Comparison of ENCODE assay signal across 20 mouse cellular contexts in the genomic region with DNA sequence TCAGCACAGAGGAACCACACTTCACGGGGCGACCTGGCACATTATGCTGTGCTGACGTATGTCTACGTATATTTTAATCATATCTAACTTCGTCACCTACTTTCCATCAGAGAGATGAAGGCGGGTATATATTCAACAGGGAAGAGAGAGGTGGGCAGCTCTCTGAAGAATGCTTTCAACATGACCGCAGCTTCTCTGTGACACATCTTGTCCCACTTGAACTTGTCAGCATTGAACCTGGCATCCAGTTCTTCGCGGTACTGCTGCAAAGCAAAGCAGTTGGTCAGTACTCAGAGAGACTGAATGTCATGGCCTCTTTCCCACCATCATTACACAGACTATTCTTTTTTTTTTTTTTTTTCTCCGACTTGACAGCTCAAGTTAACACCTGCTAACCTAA.
DNase-seq lines count a peak whose midpoint lies in the region; ATAC-seq lines count a peak whose summit lies in the region.
"Had no signal": no experiment of that assay in that cellular context is flagged by ENCODE, and none has a peak within 500 bp of the region (broad histone marks: within the 10 kb centered on the region; RNA-seq: fewer than 3 reads in every experiment).

No protein-coding gene starts in this region.

- no peak overlapping the region for H3K9ac ChIP-seq in heart, embryonic 11.5 days (ENCODE audit: low read depth, low read length)
- H3K9ac ChIP-seq in heart, embryonic 16.5 days (ENCODE audit: low read length) = no peak overlapping the region
- no peak overlapping the region for H3K9ac ChIP-seq in embryonic facial prominence, embryonic 15.5 days
- H3K9ac ChIP-seq in limb, embryonic 15.5 days = no peak overlapping the region
- H3K9ac ChIP-seq: forebrain, embryonic 15.5 days; hindbrain, embryonic 12.5 days had no signal

- H3K36me3 ChIP-seq in heart, embryonic 11.5 days (ENCODE audit: control insufficient read depth, insufficient read depth, low read length) = peaks cover 6% of the 10 kb centered on the region; the same call in 1 of the 2 replicates
- H3K36me3 ChIP-seq in heart, embryonic 16.5 days (ENCODE audit: control insufficient read depth, insufficient read depth) = peaks cover 6% of the 10 kb centered on the region
- H3K36me3 ChIP-seq in embryonic facial prominence, embryonic 15.5 days = peaks cover 40% of the 10 kb centered on the region
- H3K36me3 ChIP-seq in limb, embryonic 15.5 days = peaks cover 32% of the 10 kb centered on the region
- H3K36me3 ChIP-seq: forebrain, embryonic 15.5 days had no signal

- H3K4me2 ChIP-seq in heart, embryonic 11.5 days = no peak overlapping the region
- H3K4me2 ChIP-seq in heart, embryonic 16.5 days (ENCODE audit: low read depth, low read length) = no peak overlapping the region
- H3K4me2 ChIP-seq in embryonic facial prominence, embryonic 15.5 days (replicated peaks) = no peak overlapping the region
- H3K4me2 ChIP-seq in limb, embryonic 15.5 days = no peak overlapping the region
- H3K4me2 ChIP-seq: forebrain, embryonic 15.5 days; hindbrain, embryonic 12.5 days had no signal

- no peak overlapping the region for H3K4me3 ChIP-seq in heart, embryonic 11.5 days (ENCODE audit: low read depth, low read length)
- no peak overlapping the region for H3K4me3 ChIP-seq in heart, embryonic 16.5 days (ENCODE audit: low read length)
- no peak overlapping the region for H3K4me3 ChIP-seq in embryonic facial prominence, embryonic 15.5 days (replicated peaks)
- no peak overlapping the region for H3K4me3 ChIP-seq in limb, embryonic 15.5 days
- H3K4me3 ChIP-seq: forebrain, embryonic 15.5 days; hindbrain, embryonic 12.5 days had no signal

- no peak overlapping the region for H3K27ac ChIP-seq in heart, embryonic 11.5 days (ENCODE audit: low read depth, low read length)
- H3K27ac ChIP-seq in heart, embryonic 16.5 days (ENCODE audit: low read length) = no peak overlapping the region
- H3K27ac ChIP-seq in embryonic facial prominence, embryonic 15.5 days (replicated peaks) = peak overlapping the region; percentile 94; the same call in 1 of the 2 replicates
- H3K27ac ChIP-seq in limb, embryonic 15.5 days = peak overlapping the region; percentile 92; the same call in 1 of the 2 replicates
- H3K27ac ChIP-seq: forebrain, embryonic 15.5 days; hindbrain, embryonic 12.5 days had no signal

- no peaks in the 10 kb centered on the region for H3K4me1 ChIP-seq in heart, embryonic 11.5 days (ENCODE audit: control insufficient read depth, insufficient read depth, low read length)
- 0 out of 2 replicates have a peak, but pooled peaks cover 2% of the 10 kb centered on the region for H3K4me1 ChIP-seq in heart, embryonic 16.5 days (ENCODE audit: control insufficient read depth, insufficient read depth, low read length)
- peaks cover 34% of the 10 kb centered on the region for H3K4me1 ChIP-seq in embryonic facial prominence, embryonic 15.5 days
- H3K4me1 ChIP-seq in limb, embryonic 15.5 days = peaks cover 37% of the 10 kb centered on the region

- peak; percentile 66; the same call in 1 of the 2 replicates for ATAC-seq in heart, embryonic 11.5 days (replicated peaks; ENCODE audit: insufficient number of reproducible peaks, low FRiP score, low TSS enrichment)
- peak; percentile 63 for ATAC-seq in heart, embryonic 16.5 days (replicated peaks; ENCODE audit: extremely low read depth, insufficient read depth, low FRiP score)
- ATAC-seq in embryonic facial prominence, embryonic 15.5 days (ENCODE audit: insufficient number of reproducible peaks, low FRiP score, low TSS enrichment, low read depth) = no peak
- no peak for ATAC-seq in limb, embryonic 15.5 days (ENCODE audit: insufficient number of reproducible peaks, low FRiP score, low TSS enrichment, low read depth)
- ATAC-seq: activated CD4-positive, CD25-positive, alpha-beta regulatory T cell, adult 4 months; forebrain, embryonic 15.5 days; hindbrain, embryonic 16.5 days; inflammation-experienced regulatory T-cells, adult 6 months; intestine, postnatal 0 days; Patski had no signal

- intact Hi-C loops in heart, postnatal 36 days (cut with DNase I) = loop anchor here (10.0 kb wide), 2 partner anchors 990 to 1240 kb away; no protein-coding TSS in a partner anchor

- no peaks in the 10 kb centered on the region for H3K9me3 ChIP-seq in heart, embryonic 11.5 days (replicated peaks; ENCODE audit: control insufficient read depth, low read length)
- peaks cover 7% of the 10 kb centered on the region; the same call in 1 of the 2 replicates for H3K9me3 ChIP-seq in heart, embryonic 16.5 days (replicated peaks; ENCODE audit: control insufficient read depth, low read length)
- H3K9me3 ChIP-seq in embryonic facial prominence, embryonic 15.5 days (replicated peaks) = no peaks in the 10 kb centered on the region
- no peaks in the 10 kb centered on the region for H3K9me3 ChIP-seq in limb, embryonic 15.5 days
- H3K9me3 ChIP-seq: forebrain, embryonic 15.5 days had no signal

- H3K27me3 ChIP-seq in heart, embryonic 11.5 days (ENCODE audit: control insufficient read depth, insufficient read depth, low read length) = peaks cover 27% of the 10 kb centered on the region
- H3K27me3 ChIP-seq in heart, embryonic 16.5 days (ENCODE audit: control insufficient read depth, insufficient read depth, low read length) = peaks cover 41% of the 10 kb centered on the region
- H3K27me3 ChIP-seq in embryonic facial prominence, embryonic 15.5 days = no peaks in the 10 kb centered on the region
- H3K27me3 ChIP-seq in limb, embryonic 15.5 days = no peaks in the 10 kb centered on the region
- H3K27me3 ChIP-seq: CH12.LX; forebrain, embryonic 15.5 days; hindbrain, embryonic 12.5 days; Patski had no signal

- WGBS in heart, embryonic 11.5 days (ENCODE audit: insufficient replicate concordance) = 55% methylated on average over 10 of the region's 10 CpGs
- WGBS in heart, embryonic 16.5 days = 49% methylated on average over 10 of the region's 10 CpGs
- 89% methylated on average over 10 of the region's 10 CpGs for WGBS in embryonic facial prominence, embryonic 15.5 days
- WGBS in limb, embryonic 15.5 days = 79% methylated on average over 10 of the region's 10 CpGs

- DNase-seq in heart, adult 18-20 months = no peak
- no peak for DNase-seq in heart, postnatal 36 days
- DNase-seq: adrenal gland, postnatal 14 days; cerebellum, adult 18-20 months; cerebellum, adult 9-11 months; cerebellum, postnatal 36 days; gastrocnemius, postnatal 10 days; kidney, adult 8-10 months had no signal

Comparison
In these comparisons a context has a peak if more than half of its experiments do, and no peak if none do; other contexts are left out.
1. ATAC-seq: peak in heart, embryonic 11.5 days (single experiment) and heart, embryonic 16.5 days (single experiment); none in embryonic facial prominence, embryonic 15.5 days (single experiment) and limb, embryonic 15.5 days (single experiment).
2. H3K27ac ChIP-seq: peak in embryonic facial prominence, embryonic 15.5 days (single experiment) and limb, embryonic 15.5 days (single experiment); none in heart, embryonic 11.5 days (single experiment) and heart, embryonic 16.5 days (single experiment).